Mouse (Mus musculus) hindbrain, embryonic 14.5 days (tissue): ENCODE measurements around the gene Elovl6. TPM values are rescaled to one million over a fixed set of nuclear protein-coding genes. Genes with fewer than 3 reads are reported as not detected.

Experiments
- ATAC-seq: fragments of 200-750 bp; cut with Nextera tagmentation; 2 replicates; pipeline ENCODE4 v1.8.0; 2017; ENCODE audit warnings: moderate number of reproducible peaks, mild to moderate bottlenecking, moderate TSS enrichment, moderate library complexity; ENCODE audit not compliant: low FRiP score
- DNase-seq: peaks from one replicate; pipeline ENCODE4 v3.0.0-alpha.2; 2015; ENCODE audit warnings: low spot score
- H3K27ac ChIP-seq: fragments of 300-500 bp; sonication (generic); 2 replicates; pipeline ENCODE4 v1.5.1; 2014; ENCODE audit warnings: mild to moderate bottlenecking, moderate library complexity
- H3K27me3 ChIP-seq: fragments of 300-500 bp; sonication (generic); 2 replicates; pipeline ENCODE4 v1.6.1; 2014; ENCODE audit warnings: mild to moderate bottlenecking, low read length, mixed read lengths; ENCODE audit not compliant: control insufficient read depth, insufficient read depth
- H3K36me3 ChIP-seq: fragments of 300-500 bp; sonication (generic); replicated peaks from 2 replicates; pipeline ENCODE4 v1.6.1; 2014; ENCODE audit not compliant: control insufficient read depth, insufficient read depth
- H3K4me1 ChIP-seq: fragments of 300-500 bp; sonication (generic); replicated peaks from 2 replicates; pipeline ENCODE4 v1.6.1; 2014; ENCODE audit warnings: antibody characterized with exemption, low read length, mixed read lengths; ENCODE audit not compliant: control insufficient read depth, insufficient read depth
- H3K4me2 ChIP-seq: fragments of 300-500 bp; sonication (generic); replicated peaks from 2 replicates; pipeline ENCODE4 v1.6.1; 2014; ENCODE audit warnings: mild to moderate bottlenecking, moderate library complexity
- H3K4me3 ChIP-seq: fragments of 300-500 bp; sonication (generic); replicated peaks from 2 replicates; pipeline ENCODE4 v1.5.1; 2014; ENCODE audit warnings: mild to moderate bottlenecking, low read length
- H3K9ac ChIP-seq: fragments of 300-500 bp; sonication (generic); 2 replicates; pipeline ENCODE4 v1.6.1; 2014
- H3K9me3 ChIP-seq: fragments of 300-500 bp; sonication (generic); 2 replicates; pipeline ENCODE4 v1.6.1; 2016; ENCODE audit warnings: low read length; ENCODE audit not compliant: control insufficient read depth
- WGBS: fragments of 180-500 bp; shearing (Covaris S2); extraction: QIAGEN DNeasy Blood & Tissue Kit; methylation state at CpG from one replicate; pipeline ENCODE4 v1.1.7; 2014; 5-methylcytosine and 5-hydroxymethylcytosine counted together
- polyA plus RNA-seq: library from polyadenylated mRNA; unstranded; fragments of >200 nt; fragmentation: Nextera tagmentation; extraction: Ambion mirVana; gene quantifications from 2 replicates; pipeline ENCODE4 v1.2.1, GENCODE M21; 2014

Gene Elovl6
- polyA plus RNA-seq, 1 experiment from 2014 or later = 27.5 TPM

DNA sequence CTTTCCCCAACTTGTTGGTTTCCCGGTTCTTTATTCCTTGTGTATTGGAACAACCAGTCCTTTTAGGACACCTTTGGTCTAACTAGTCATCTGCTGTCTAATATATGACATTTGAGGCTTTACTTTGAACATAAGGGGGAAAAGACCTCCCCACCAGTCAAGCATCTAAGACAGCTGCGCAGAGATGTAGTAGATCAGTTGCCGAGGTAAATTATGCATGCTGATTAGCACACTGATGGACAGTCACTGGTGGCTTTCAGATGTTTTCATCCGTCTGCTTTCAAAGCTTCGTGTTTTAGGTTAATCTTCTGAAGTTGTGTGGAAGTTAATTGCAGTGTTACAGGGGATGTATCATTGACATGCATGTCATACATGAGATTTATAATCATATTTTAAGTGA is 5.8 kb downstream of the Elovl6 start:
- Histone ChIP-seq H3K4me1 (peaks cover 34% of the 10 kb centered on the region), H3K36me3 (peaks cover 15% of the 10 kb centered on the region; the same call in 1 of the 2 replicates), H3K4me3 (no peak overlapping the region), H3K27ac (no peak overlapping the region), H3K9ac (no peak overlapping the region), H3K27me3 (no peaks in the 10 kb centered on the region), H3K4me2 (no peak overlapping the region), H3K9me3 (no peaks in the 10 kb centered on the region)
- DNase-seq (no peak), ATAC-seq (no peak)
- WGBS = 35% methylated on average over 5 of the region's 5 CpGs

DNA sequence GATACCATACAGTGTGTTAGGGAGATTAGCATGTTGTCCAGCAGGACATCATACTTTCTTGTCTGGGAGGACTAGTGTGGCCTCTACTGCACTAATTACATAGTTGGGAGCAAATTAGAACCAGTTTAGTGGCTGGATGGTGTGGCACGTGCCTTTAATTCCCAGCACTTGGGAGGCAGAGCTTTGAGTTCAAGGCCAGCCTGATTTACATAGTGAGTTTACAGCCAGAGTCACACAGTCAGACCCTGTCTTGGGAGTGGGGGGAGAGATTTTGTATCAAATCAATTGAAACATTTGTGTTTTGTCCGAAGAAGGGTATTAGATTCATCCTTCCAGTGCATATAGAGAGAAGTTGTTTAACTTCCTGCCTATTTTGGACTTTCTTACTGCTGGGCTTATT is 8.7 kb downstream of the Elovl6 start:
- peaks cover 15% of the 10 kb centered on the region; the same call in 1 of the 2 replicates for H3K36me3 ChIP-seq
- peaks cover 11% of the 10 kb centered on the region; the same call in 1 of the 2 replicates for H3K9me3 ChIP-seq
- H3K27me3 ChIP-seq = no peaks in the 10 kb centered on the region
- whole genome bisulfite sequencing = 91% methylated on average over 2 of the region's 2 CpGs
- DNase-seq (no peak), ATAC-seq (no peak)
- H3K27ac ChIP-seq = no peak overlapping the region
- H3K4me1 ChIP-seq = peaks cover 23% of the 10 kb centered on the region
- no peak overlapping the region for H3K4me3 ChIP-seq
- H3K4me2 ChIP-seq = no peak overlapping the region
- no peak overlapping the region for H3K9ac ChIP-seq

DNA sequence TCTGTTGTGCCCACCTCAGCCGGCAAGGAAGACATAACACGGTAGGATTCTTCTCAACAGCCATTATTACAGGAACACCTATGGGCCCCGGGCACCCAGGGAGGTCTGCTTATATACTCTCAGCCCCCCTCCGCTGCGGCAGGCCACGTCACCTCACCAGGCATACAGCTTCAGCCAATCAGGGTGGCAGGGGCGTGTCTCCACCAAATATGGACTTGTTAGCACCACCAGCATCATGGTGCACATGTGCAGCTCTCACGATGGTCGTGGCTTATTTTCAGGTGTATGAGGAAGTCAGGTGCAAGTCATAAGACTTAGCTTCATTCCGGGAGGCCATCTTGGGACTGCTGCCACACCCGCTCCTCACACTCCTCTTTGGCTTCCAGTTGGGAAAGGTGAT is 9.3 kb downstream of the Elovl6 start:
- Histone ChIP-seq H3K27me3 (no peaks in the 10 kb centered on the region), H3K4me3 (no peak overlapping the region), H3K36me3 (peaks cover 15% of the 10 kb centered on the region; the same call in 1 of the 2 replicates), H3K27ac (no peak overlapping the region), H3K4me1 (peaks cover 22% of the 10 kb centered on the region), H3K9me3 (peaks cover 11% of the 10 kb centered on the region; the same call in 1 of the 2 replicates), H3K9ac (no peak overlapping the region), H3K4me2 (no peak overlapping the region)
- 99% methylated on average over 11 of the region's 11 CpGs for WGBS
- ATAC-seq (no peak), DNase-seq (no peak)

DNA sequence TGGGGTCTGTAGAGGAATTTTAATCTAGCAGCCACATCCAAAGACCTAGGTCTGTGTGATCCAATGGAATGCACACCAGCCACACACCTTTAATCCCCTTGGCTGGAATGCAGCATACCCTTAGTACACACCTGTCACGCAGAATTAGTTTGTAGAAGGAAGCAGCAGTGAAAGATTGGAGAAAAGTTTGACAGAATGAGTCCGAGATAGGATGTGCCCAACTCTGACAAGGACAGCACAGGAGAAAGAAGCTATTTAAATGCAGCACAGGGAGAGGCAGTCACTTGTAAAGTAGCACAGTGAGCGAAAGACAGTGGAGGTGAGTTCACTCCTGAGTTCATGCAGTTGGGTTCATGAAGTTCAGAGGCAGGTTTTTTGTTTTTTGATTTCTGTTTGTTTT is 11.2 kb downstream of the Elovl6 start:
- Histone ChIP-seq H3K4me2 (no peak overlapping the region), H3K4me3 (no peak overlapping the region), H3K27me3 (no peaks in the 10 kb centered on the region), H3K4me1 (peaks cover 2% of the 10 kb centered on the region), H3K9ac (no peak overlapping the region), H3K9me3 (peaks cover 11% of the 10 kb centered on the region; the same call in 1 of the 2 replicates), H3K36me3 (peaks cover 15% of the 10 kb centered on the region; the same call in 1 of the 2 replicates), H3K27ac (no peak overlapping the region)
- no peak for DNase-seq
- 94% methylated on average over 3 of the region's 3 CpGs for WGBS
- no peak for ATAC-seq

DNA sequence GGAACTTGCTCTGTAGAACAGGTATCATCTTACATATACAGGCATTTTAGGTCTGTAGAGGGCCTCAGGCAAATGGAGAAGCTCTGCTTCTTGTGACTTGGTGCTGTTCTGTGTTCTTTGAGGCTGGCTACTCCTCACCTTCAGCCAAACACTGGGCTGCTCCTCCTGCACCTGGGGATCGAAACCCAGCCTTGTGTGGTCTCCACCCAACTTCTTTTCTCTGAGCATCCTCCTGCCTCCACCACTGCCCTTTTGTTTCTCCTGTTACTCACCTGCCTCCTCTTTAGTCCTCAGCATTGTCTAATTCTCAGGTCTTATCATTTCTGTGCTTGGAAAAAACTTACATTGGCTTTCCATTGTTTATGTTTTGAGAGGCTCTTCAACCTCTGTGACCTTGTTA is 12.1 kb downstream of the Elovl6 start:
- peaks cover 11% of the 10 kb centered on the region; the same call in 1 of the 2 replicates for H3K9me3 ChIP-seq
- no peaks in the 10 kb centered on the region for H3K27me3 ChIP-seq
- no peak overlapping the region for H3K27ac ChIP-seq
- no peak overlapping the region for H3K4me3 ChIP-seq
- 100% methylated on average over 1 of the region's 1 CpGs for WGBS
- H3K4me2 ChIP-seq = no peak overlapping the region
- H3K4me1 ChIP-seq = no peaks in the 10 kb centered on the region
- DNase-seq (no peak), ATAC-seq (no peak)
- H3K9ac ChIP-seq = no peak overlapping the region
- peaks cover 15% of the 10 kb centered on the region; the same call in 1 of the 2 replicates for H3K36me3 ChIP-seq

DNA sequence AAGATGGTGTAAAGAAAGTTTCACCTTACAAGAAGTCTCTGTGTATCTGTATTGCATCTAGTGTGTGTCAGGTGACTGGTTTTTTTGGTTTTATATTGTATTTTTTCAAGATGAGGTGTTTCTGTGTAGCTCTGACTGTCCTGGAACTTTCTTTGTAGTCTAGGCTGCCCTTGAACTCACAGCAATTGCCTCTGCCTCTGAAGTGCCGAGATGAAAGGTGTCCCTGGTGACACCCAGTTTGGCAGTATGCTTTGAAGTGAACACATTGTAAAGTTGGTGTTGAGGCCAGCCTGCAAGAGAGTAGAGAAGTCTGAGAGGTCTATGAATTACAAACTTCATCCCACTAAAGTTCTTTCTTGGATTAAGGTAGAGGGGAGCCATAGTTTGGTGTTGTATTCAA is 13.1 kb downstream of the Elovl6 start:
- Histone ChIP-seq H3K4me3 (no peak overlapping the region), H3K9me3 (peaks cover 11% of the 10 kb centered on the region; the same call in 1 of the 2 replicates), H3K4me2 (no peak overlapping the region), H3K9ac (no peak overlapping the region), H3K27me3 (no peaks in the 10 kb centered on the region), H3K36me3 (peaks cover 15% of the 10 kb centered on the region; the same call in 1 of the 2 replicates), H3K4me1 (no peaks in the 10 kb centered on the region), H3K27ac (no peak overlapping the region)
- ATAC-seq (no peak), DNase-seq (no peak)
- 82% methylated on average over 1 of the region's 1 CpGs for WGBS

DNA sequence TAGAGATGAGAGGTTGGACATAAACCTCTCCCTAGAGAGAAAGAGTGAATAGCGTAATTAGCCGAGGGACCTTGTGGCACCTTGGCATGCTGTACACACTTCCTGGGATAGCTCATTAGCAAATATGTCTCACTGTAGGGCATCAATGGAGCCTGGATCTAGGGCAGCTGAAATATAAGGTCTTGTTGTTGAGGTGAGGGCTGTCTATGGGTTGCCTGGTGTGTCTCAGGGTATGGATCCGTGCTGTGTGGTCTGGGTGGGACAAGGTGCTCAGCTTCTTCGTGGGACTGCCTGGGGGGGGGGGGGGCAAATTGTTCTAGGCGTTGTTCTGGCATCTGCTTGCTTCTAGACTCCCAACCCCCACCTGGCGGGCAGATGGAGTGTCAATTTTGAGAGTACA is 13.6 kb downstream of the Elovl6 start:
- H3K4me1 ChIP-seq = no peaks in the 10 kb centered on the region
- no peak overlapping the region for H3K9ac ChIP-seq
- WGBS = 80% methylated on average over 6 of the region's 6 CpGs
- peaks cover 11% of the 10 kb centered on the region; the same call in 1 of the 2 replicates for H3K9me3 ChIP-seq
- no peak overlapping the region for H3K4me3 ChIP-seq
- H3K27me3 ChIP-seq = no peaks in the 10 kb centered on the region
- DNase-seq (no peak), ATAC-seq (0 out of 2 replicates have a peak, but pooled peaks have one; percentile 51)
- peaks cover 15% of the 10 kb centered on the region; the same call in 1 of the 2 replicates for H3K36me3 ChIP-seq
- H3K4me2 ChIP-seq = no peak overlapping the region
- no peak overlapping the region for H3K27ac ChIP-seq

DNA sequence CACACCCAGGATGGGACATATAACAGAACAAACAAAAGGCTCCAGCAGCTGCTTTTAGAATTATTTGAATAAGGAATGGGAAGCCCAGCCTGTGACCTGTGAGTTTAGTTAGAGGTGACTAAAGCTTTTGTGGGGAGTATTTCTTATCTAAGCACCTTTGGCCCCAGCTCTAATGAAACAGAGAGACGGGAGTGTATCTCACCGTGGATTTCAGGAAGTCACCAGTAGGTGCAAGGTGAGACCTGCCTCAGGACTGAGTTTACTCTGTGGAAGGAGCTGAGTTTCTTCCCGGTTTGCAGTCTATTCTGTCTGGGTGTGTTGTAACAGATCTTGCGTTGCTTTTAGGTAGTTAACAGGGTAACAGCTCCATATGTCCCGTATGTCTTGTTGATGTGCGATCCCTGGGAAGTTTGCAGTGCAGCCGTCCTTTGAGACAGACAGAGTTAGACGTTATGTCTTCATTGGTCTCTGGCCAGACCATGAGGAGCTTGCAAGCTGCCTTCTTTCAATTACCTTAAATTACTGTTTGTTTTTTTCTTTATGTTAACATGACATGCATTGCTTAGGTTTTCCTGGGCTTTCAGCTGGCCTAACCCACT is 15.8 kb downstream of the Elovl6 start:
- WGBS = 74% methylated on average over 8 of the region's 8 CpGs
- Histone ChIP-seq H3K36me3 (peaks cover 8% of the 10 kb centered on the region; the same call in 1 of the 2 replicates), H3K9ac (no peak overlapping the region), H3K9me3 (peaks cover 11% of the 10 kb centered on the region; the same call in 1 of the 2 replicates), H3K27ac (no peak overlapping the region), H3K4me1 (no peaks in the 10 kb centered on the region), H3K27me3 (no peaks in the 10 kb centered on the region), H3K4me2 (no peak overlapping the region), H3K4me3 (no peak overlapping the region)
- ATAC-seq (no peak), DNase-seq (no peak)

DNA sequence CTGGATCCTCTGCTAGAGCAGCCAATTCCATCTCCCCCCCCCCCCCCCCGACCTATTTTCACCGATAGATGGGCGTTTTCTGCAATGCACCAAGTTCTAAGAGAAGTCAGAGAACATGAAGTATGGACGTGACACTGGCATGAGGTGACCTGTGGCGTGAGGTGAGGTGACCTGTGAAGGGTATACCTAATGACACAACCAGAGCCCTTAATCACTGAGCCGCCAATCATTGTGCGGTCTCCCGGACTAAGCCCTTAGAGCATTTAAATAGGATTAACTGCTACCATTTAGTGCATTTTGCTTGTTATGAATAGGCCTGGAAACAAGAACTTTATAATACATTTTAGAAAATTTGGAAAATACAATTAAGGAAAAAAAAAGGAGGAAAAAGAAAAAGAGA is 16.6 kb downstream of the Elovl6 start:
- DNase-seq (no peak), ATAC-seq (no peak)
- Histone ChIP-seq H3K4me1 (no peaks in the 10 kb centered on the region), H3K4me3 (no peak overlapping the region), H3K27ac (no peak overlapping the region), H3K36me3 (peaks cover 8% of the 10 kb centered on the region; the same call in 1 of the 2 replicates), H3K4me2 (no peak overlapping the region), H3K9ac (no peak overlapping the region), H3K9me3 (peaks cover 6% of the 10 kb centered on the region; the same call in 1 of the 2 replicates), H3K27me3 (no peaks in the 10 kb centered on the region)
- WGBS = 62% methylated on average over 7 of the region's 8 CpGs
